Mouse (Mus musculus): Measurements from ENCODE around the gene Fam196b. TPM values are rescaled to one million over a fixed set of nuclear protein-coding genes. Genes with fewer than 3 reads are reported as not detected.

The Fam196b gene
- total RNA-seq, 2 experiments from 2014 or later = 0.07 to 0.43 TPM

- intact Hi-C loops (cut with DNase I) = no loop called here
- DNase-seq = no peak
Measured at GRCm38 (mm10) chr11:34398555-34398954, 83.9 kb downstream of the Fam196b start.

GRCm38 (mm10) chr11:34401343-34401742, 86.7 kb downstream of the Fam196b start:
- intact Hi-C loops (cut with DNase I) = no loop called here
- DNase-seq = no peak

- no peak for DNase-seq
- intact Hi-C loops (cut with DNase I) = no loop called here
Measured at GRCm38 (mm10) chr11:34405311-34405710, 90.7 kb downstream of the Fam196b start.

- intact Hi-C loops (cut with DNase I) = no loop called here
- no peak for DNase-seq
Measured at GRCm38 (mm10) chr11:34406309-34406708, 91.7 kb downstream of the Fam196b start.

GRCm38 (mm10) chr11:34406850-34407249, 92.2 kb downstream of the Fam196b start:
- intact Hi-C loops (cut with DNase I) = no loop called here
- no peak for DNase-seq

- DNase-seq = no peak
- intact Hi-C loops (cut with DNase I) = no loop called here
Measured at GRCm38 (mm10) chr11:34415884-34416618, 101.4 kb downstream of the Fam196b start.

GRCm38 (mm10) chr11:34416619-34416979, 102.0 kb downstream of the Fam196b start:
- intact Hi-C loops (cut with DNase I) = no loop called here
- no peak for DNase-seq

- DNase-seq = no peak
- intact Hi-C loops (cut with DNase I) = no loop called here
Measured at GRCm38 (mm10) chr11:34421061-34421460, 106.4 kb downstream of the Fam196b start.

GRCm38 (mm10) chr11:34424546-34424945, 109.9 kb downstream of the Fam196b start:
- intact Hi-C loops (cut with DNase I) = no loop called here
- no peak for DNase-seq

- intact Hi-C loops (cut with DNase I) = no loop called here
- no peak for DNase-seq
Measured at GRCm38 (mm10) chr11:34427212-34427611, 112.6 kb downstream of the Fam196b start.

GRCm38 (mm10) chr11:34430940-34431339, 116.3 kb downstream of the Fam196b start:
- intact Hi-C loops (cut with DNase I) = no loop called here
- no peak for DNase-seq

- DNase-seq = no peak
- intact Hi-C loops (cut with DNase I) = no loop called here
Measured at GRCm38 (mm10) chr11:34431371-34431770, 116.7 kb downstream of the Fam196b start.

- intact Hi-C loops (cut with DNase I) = no loop called here
- no peak for DNase-seq
Measured at GRCm38 (mm10) chr11:34431978-34432377, 117.4 kb downstream of the Fam196b start.

- intact Hi-C loops (cut with DNase I) = no loop called here
- DNase-seq = no peak
Measured at GRCm38 (mm10) chr11:34437446-34437845, 122.8 kb downstream of the Fam196b start.

GRCm38 (mm10) chr11:34438429-34438828, 123.8 kb downstream of the Fam196b start:
- no peak for DNase-seq
- intact Hi-C loops (cut with DNase I) = no loop called here

GRCm38 (mm10) chr11:34447891-34448290, 133.3 kb downstream of the Fam196b start:
- intact Hi-C loops (cut with DNase I) = no loop called here
- no peak for DNase-seq

GRCm38 (mm10) chr11:34449944-34450343, 135.3 kb downstream of the Fam196b start:
- intact Hi-C loops (cut with DNase I) = no loop called here

GRCm38 (mm10) chr11:34467056-34467455, 152.4 kb downstream of the Fam196b start:
- intact Hi-C loops (cut with DNase I) = no loop called here
- DNase-seq = no peak

More at GRCm38 (mm10) chr11:34449944-34450343, 135.3 kb downstream of the Fam196b start:
- no peak for DNase-seq

GRCm38 (mm10) chr11:34468571-34468970, 153.9 kb downstream of the Fam196b start:
- no peak for DNase-seq
- intact Hi-C loops (cut with DNase I) = no loop called here

GRCm38 (mm10) chr11:34469792-34470191, 155.2 kb downstream of the Fam196b start:
- DNase-seq = no peak
- intact Hi-C loops (cut with DNase I) = no loop called here

Measured in gastrocnemius, postnatal 36 days (tissue).